In the genomic region with DNA sequence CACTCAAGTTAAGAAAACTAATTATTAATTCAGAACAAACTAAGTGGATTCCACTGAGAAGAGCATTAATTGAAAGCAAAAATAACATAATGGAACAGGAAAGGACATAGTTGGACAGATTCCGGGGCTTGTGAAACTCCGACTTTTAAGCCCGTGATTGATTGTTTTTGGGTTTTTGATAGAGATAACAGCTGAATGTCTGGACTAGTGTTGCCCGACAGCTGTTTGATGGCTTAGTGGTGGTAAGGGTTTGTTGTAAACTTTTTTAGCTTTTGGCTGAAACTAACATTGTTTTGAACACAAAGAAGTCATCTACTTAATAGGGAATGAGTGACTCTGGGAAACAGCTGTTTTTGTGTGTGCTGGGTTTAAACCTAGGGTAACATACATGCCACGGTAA, we compare ENCODE assay signal across 31 mouse cellular contexts. TPM values are rescaled to one million over a fixed set of nuclear protein-coding genes. Genes with fewer than 3 reads are reported as not detected.
DNase-seq lines count a peak whose midpoint lies in the region; ATAC-seq and TF ChIP-seq lines count a peak whose summit lies in the region.
"Had no signal": no experiment of that assay in that cellular context is flagged by ENCODE, and none has a peak within 500 bp of the region (broad histone marks: within the 10 kb centered on the region; RNA-seq: fewer than 3 reads in every experiment).

No protein-coding gene starts in this region.

- H3K27ac ChIP-seq in gastrocnemius, adult 2 months, result peak overlapping the region; percentile 64
- no peak overlapping the region for H3K27ac ChIP-seq in lung, embryonic 16.5 days (ENCODE audit: low read length)
- peak overlapping the region; percentile 39 for H3K27ac ChIP-seq in brown adipose tissue, adult 24 weeks (replicated peaks; ENCODE audit: low read depth, low read length)
- H3K27ac ChIP-seq: embryonic facial prominence, embryonic 13.5 days; heart, embryonic 15.5 days; hindbrain, embryonic 14.5 days; layer of hippocampus, adult 2 months; left cerebral cortex, adult 2 months; limb, embryonic 13.5 days; liver, embryonic 14.5 days; macrophage; midbrain, embryonic 13.5 days; neural tube, embryonic 13.5 days had no signal

- no peak for TF ChIP-seq CTCF in gastrocnemius, adult 2 months (IDR thresholded peaks at IDR 0.05)

- DNase-seq in gastrocnemius, adult 2 months, result no peak
- DNase-seq in gastrocnemius, adult 8-10 months (ENCODE audit: low spot score in 2 of 2), result no peak
- DNase-seq in heart, adult 9 months (ENCODE audit: low spot score in 2 of 2), result peak; percentile 41 to 61
- no peak for DNase-seq in heart, postnatal 14 days
- no peak for DNase-seq in lung, adult 18-20 months
- DNase-seq: adrenal gland, postnatal 14 days; cerebellum, adult 11-12 months; cerebellum, adult 9-11 months; embryo, embryonic 11 days; gastrocnemius, postnatal 10 days; kidney, adult 11 months; kidney, postnatal 36 days; right cerebral cortex, postnatal 4 days; thymus, adult 2 months; thymus, postnatal 36 days had no signal

- intact Hi-C loops in gastrocnemius, adult 2 months (cut with DNase I), result no loop called here
- intact Hi-C loops in heart, postnatal 14 days (cut with DNase I), result no loop called here

- H3K27me3 ChIP-seq in lung, embryonic 16.5 days (ENCODE audit: control insufficient read depth, insufficient read depth, low read depth, low read length), result no peaks in the 10 kb centered on the region
- H3K27me3 ChIP-seq: embryonic facial prominence, embryonic 13.5 days; heart, embryonic 15.5 days; limb, embryonic 13.5 days; midbrain, embryonic 13.5 days; neural tube, embryonic 13.5 days; Patski had no signal

- ATAC-seq in lung, embryonic 16.5 days (ENCODE audit: low read depth), result peak; percentile 49; the same call in 1 of the 2 replicates
- ATAC-seq: forebrain, embryonic 16.5 days; inflammation-experienced regulatory T-cells, adult 6 months; midbrain, embryonic 13.5 days; Patski had no signal

- peaks cover 12% of the 10 kb centered on the region for H3K36me3 ChIP-seq in lung, embryonic 16.5 days (ENCODE audit: control insufficient read depth, insufficient read depth, low read length)

- H3K4me1 ChIP-seq in lung, embryonic 16.5 days (replicated peaks; ENCODE audit: control insufficient read depth, insufficient read depth, low read length), result no peaks in the 10 kb centered on the region
- H3K4me1 ChIP-seq in brown adipose tissue, adult 24 weeks (ENCODE audit: control insufficient read depth, insufficient read depth, insufficient read length, low read length), result peaks cover 14% of the 10 kb centered on the region
- H3K4me1 ChIP-seq: embryonic facial prominence, embryonic 13.5 days; heart, embryonic 15.5 days; limb, embryonic 13.5 days; midbrain, embryonic 13.5 days; neural tube, embryonic 13.5 days had no signal

- WGBS in lung, embryonic 16.5 days, result 58% methylated on average over 5 of the region's 5 CpGs

- no peak overlapping the region for H3K9ac ChIP-seq in lung, embryonic 16.5 days (ENCODE audit: low read length)
- H3K9ac ChIP-seq: embryonic facial prominence, embryonic 13.5 days; heart, embryonic 15.5 days; hindbrain, embryonic 14.5 days; limb, embryonic 13.5 days; liver, embryonic 14.5 days; midbrain, embryonic 13.5 days; neural tube, embryonic 13.5 days had no signal

- no peaks in the 10 kb centered on the region for H3K9me3 ChIP-seq in lung, embryonic 16.5 days (ENCODE audit: control insufficient read depth, low read length)
- H3K9me3 ChIP-seq: heart, embryonic 15.5 days; midbrain, embryonic 13.5 days had no signal

- 0 out of 2 replicates have a peak overlapping the region, but pooled peaks have one; percentile 13 for H3K4me3 ChIP-seq in gastrocnemius, adult 2 months
- no peak overlapping the region for H3K4me3 ChIP-seq in lung, embryonic 16.5 days (ENCODE audit: low read length)
- no peak overlapping the region for H3K4me3 ChIP-seq in brown adipose tissue, adult 24 weeks (ENCODE audit: insufficient read depth, low read depth, low read length)
- H3K4me3 ChIP-seq: embryonic facial prominence, embryonic 13.5 days; erythroblast, embryonic 14.5 days; heart, embryonic 15.5 days; layer of hippocampus, adult 2 months; left cerebral cortex, adult 2 months; limb, embryonic 13.5 days; midbrain, embryonic 13.5 days; neural tube, embryonic 13.5 days had no signal

- no peak overlapping the region for H3K4me2 ChIP-seq in lung, embryonic 16.5 days (ENCODE audit: low read depth, low read length)
- H3K4me2 ChIP-seq: embryonic facial prominence, embryonic 13.5 days; heart, embryonic 15.5 days; hindbrain, embryonic 14.5 days; limb, embryonic 13.5 days; midbrain, embryonic 13.5 days; neural tube, embryonic 13.5 days had no signal

RNA-seq across cellular contexts. Expression of gene Ric1, which starts 11.9 kb away (rescaled TPM):
- total RNA-seq in gastrocnemius, adult 2 months (2021), result 10 to 100 TPM; 24.4 to 27.3 TPM
- 10 to 100 TPM; 25.3 to 31.7 (median 29.7) TPM for total RNA-seq in gastrocnemius, adult 8-10 months (2022)
- total RNA-seq in heart, postnatal 14 days (2021), result 10 to 100 TPM; 27.3 to 30.8 TPM
- 12.3 and 13.5 TPM in 2 replicates for polyA plus RNA-seq in lung, embryonic 16.5 days (2015; fragmentation: Nextera tagmentation; extraction: Ambion mirVana)
- 21.6 and 23.3 TPM in 2 replicates for polyA plus RNA-seq in brown adipose tissue, adult 24 weeks (2012; ENCODE audit: insufficient read depth, insufficient read length, missing spikeins)

Comparison
In these comparisons a context has a peak if more than half of its experiments do, and no peak if none do; other contexts are left out.
1. DNase-seq: peak in heart, adult 9 months (2 of 2); none in gastrocnemius, adult 2 months (single experiment), gastrocnemius, adult 8-10 months (0 of 2), heart, postnatal 14 days (0 of 2) and lung, adult 18-20 months (0 of 2).